Mouse (Mus musculus): ENCODE measurements around the gene Rer1. TPM values are rescaled to one million over a fixed set of nuclear protein-coding genes. Genes with fewer than 3 reads are reported as not detected.

Rer1 gene
- polyA plus RNA-seq, 1 experiment from 2014 or later = 211 TPM

GRCm38 (mm10) chr4:155069191-155069590 is 17.0 kb downstream of the Rer1 start:
- Histone ChIP-seq H3K9ac (ENCODE audit: low read depth, low read length) (no peak overlapping the region), H3K36me3 (ENCODE audit: control insufficient read depth, insufficient read depth, low read length) (peaks cover 30% of the 10 kb centered on the region), H3K4me1 (ENCODE audit: control insufficient read depth, insufficient read depth, low read length) (peaks cover 17% of the 10 kb centered on the region), H3K4me3 (ENCODE audit: low read length) (no peak overlapping the region), H3K27ac (ENCODE audit: low read length) (no peak overlapping the region; the same call in 1 of the 2 replicates), H3K4me2 (ENCODE audit: low read depth, low read length) (no peak overlapping the region), H3K9me3 (ENCODE audit: control insufficient read depth, low read length) (no peaks in the 10 kb centered on the region), H3K27me3 (replicated peaks; ENCODE audit: control insufficient read depth, insufficient read depth, low read length) (no peaks in the 10 kb centered on the region)
- ATAC-seq = no peak
- WGBS = 79% methylated on average over 6 of the region's 6 CpGs

DNA sequence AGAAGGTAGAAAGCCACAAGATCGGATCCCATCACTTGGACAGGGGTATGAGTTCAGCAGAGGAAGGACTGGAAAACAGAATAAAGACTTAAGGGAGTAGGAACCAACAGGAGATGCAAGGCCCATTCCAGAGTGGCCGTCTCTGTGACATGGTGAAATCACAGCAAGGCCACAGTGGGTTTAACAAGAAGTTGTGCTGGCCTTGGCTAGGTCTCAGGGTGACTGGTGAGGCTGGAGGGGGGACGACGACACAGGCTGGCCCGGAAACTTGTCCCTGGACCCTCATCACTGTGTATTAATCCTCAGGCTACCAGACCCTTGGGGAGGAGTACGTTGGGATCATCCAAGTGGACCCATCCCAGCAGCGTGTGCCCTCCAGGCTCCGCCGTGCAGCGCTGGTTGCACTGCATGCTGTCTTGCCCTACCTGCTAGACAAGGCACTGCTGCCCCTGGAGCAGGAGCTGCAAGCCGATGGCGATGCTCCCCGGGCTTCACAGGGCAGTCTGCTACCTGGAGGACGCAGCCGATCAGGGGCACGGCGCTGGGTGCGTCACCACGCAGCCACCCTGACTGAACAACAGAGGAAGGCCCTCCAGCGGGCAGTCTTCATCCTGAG is 17.7 kb downstream of the Rer1 start:
- peaks cover 23% of the 10 kb centered on the region for H3K36me3 ChIP-seq (ENCODE audit: control insufficient read depth, insufficient read depth, low read length)
- H3K4me1 ChIP-seq (ENCODE audit: control insufficient read depth, insufficient read depth, low read length) = peaks cover 17% of the 10 kb centered on the region
- H3K9ac ChIP-seq (ENCODE audit: low read depth, low read length) = peak overlapping the region; percentile 87
- no peaks in the 10 kb centered on the region for H3K27me3 ChIP-seq (replicated peaks; ENCODE audit: control insufficient read depth, insufficient read depth, low read length)
- H3K4me2 ChIP-seq (ENCODE audit: low read depth, low read length) = peak overlapping the region; percentile 68
- no peaks in the 10 kb centered on the region for H3K9me3 ChIP-seq (ENCODE audit: control insufficient read depth, low read length)
- ATAC-seq = no peak
- 91% methylated on average over 20 of the region's 20 CpGs for WGBS
- no peak overlapping the region for H3K27ac ChIP-seq (ENCODE audit: low read length)
- H3K4me3 ChIP-seq (ENCODE audit: low read length) = no peak overlapping the region

DNA sequence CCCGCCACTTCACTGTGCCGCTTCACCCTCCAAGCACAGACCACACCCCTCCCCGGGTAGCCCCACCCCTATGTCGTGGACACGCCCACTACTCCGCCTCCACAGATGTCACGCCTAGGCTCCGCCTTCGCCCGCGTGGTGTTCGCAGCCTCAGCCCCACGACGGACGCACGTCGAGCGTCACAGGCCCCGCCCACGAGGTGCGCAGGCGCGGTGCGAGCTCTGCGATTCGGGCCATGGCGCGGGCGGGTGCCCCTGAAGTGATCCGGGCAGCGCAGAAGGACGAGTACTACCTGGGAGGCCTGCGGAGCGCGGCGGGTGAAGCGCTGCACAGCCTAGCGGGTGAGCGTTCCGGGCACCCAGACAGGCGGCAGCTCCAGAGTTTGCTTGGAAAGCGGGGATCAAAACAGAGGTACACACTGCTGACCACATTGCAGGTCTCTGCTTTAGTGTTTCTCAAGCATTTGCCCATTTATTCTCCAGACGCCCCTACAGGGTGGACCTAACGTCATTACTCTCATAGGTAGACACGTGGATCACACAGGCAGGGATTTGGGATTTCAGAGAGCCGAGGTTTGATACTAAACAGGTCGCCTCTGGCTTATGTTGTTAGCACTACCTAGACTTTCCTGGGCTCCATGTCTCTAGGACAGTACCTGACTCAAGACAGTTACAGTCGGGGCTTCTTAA is 19.2 kb downstream of the Rer1 start, which contains the start of gene Pex10:
Gene Pex10 (plus strand): TSS at position 183 of the 689 bp plus-strand sequence.
- H3K4me1 ChIP-seq (ENCODE audit: control insufficient read depth, insufficient read depth, low read length) = peaks cover 17% of the 10 kb centered on the region
- H3K4me2 ChIP-seq (ENCODE audit: low read depth, low read length) = peak within 1 kb of the TSS; percentile 81
- H3K27ac ChIP-seq (ENCODE audit: low read length) = peak within 1 kb of the TSS; percentile 80
- peak; percentile 83 for ATAC-seq
- H3K27me3 ChIP-seq (replicated peaks; ENCODE audit: control insufficient read depth, insufficient read depth, low read length) = no peaks in the 10 kb centered on the region
- peak within 1 kb of the TSS; percentile 87 for H3K9ac ChIP-seq (ENCODE audit: low read depth, low read length)
- H3K4me3 ChIP-seq (ENCODE audit: low read length) = peak within 1 kb of the TSS; percentile 76
- WGBS = under 1% methylated on average over 48 of the region's 48 CpGs
- peaks cover 19% of the 10 kb centered on the region for H3K36me3 ChIP-seq (ENCODE audit: control insufficient read depth, insufficient read depth, low read length)
- H3K9me3 ChIP-seq (ENCODE audit: control insufficient read depth, low read length) = no peaks in the 10 kb centered on the region

DNA sequence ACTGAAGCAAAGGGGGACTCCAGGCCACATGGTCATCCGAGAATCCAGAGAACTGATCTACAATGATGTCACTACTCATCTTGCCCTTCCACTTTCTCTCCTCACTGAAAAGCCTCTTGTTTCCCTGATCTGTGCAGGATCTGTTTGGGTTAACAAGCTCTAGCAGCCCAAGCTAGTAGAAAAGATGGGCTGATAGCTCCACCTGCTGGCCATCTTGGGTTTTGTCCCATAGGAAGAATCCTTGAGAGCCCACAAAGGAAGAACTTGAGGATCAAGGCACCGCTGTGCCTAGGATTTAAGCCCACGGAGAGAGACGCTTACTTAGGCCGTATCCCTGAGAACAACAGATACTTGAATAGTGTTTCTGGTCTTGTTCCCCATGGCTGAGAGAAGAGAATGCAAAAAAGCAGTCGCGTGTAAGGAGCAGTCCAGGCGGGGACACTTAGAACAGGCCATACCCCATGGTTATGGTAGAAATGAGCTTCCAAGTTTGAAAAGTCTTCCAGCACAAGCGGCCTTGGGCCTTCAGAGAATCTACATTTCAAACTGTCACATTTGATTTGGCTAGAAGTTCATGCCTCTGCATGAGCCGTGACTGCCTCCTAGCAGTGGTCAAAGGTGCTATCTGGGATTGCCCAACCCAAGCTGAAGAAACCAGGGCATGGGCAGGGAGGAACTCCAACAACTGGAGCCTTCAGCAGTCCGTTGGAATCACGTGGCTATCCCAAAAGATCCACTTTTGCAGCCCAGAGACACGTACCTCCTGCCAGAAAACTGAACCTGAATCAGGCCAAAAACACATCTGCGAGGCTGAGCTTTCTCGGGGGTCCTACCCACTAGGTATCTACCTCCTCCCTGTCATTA is 20.0 kb downstream of the Rer1 start:
- peaks cover 17% of the 10 kb centered on the region for H3K4me1 ChIP-seq (ENCODE audit: control insufficient read depth, insufficient read depth, low read length)
- WGBS = 2% methylated on average over 15 of the region's 15 CpGs
- no peaks in the 10 kb centered on the region for H3K9me3 ChIP-seq (ENCODE audit: control insufficient read depth, low read length)
- peak overlapping the region; percentile 76 for H3K4me3 ChIP-seq (ENCODE audit: low read length)
- H3K27ac ChIP-seq (ENCODE audit: low read length) = peak overlapping the region; percentile 80
- no peaks in the 10 kb centered on the region for H3K27me3 ChIP-seq (replicated peaks; ENCODE audit: control insufficient read depth, insufficient read depth, low read length)
- H3K36me3 ChIP-seq (ENCODE audit: control insufficient read depth, insufficient read depth, low read length) = peaks cover 12% of the 10 kb centered on the region
- peak; percentile 68 for ATAC-seq
- H3K9ac ChIP-seq (ENCODE audit: low read depth, low read length) = peak overlapping the region; percentile 54
- H3K4me2 ChIP-seq (ENCODE audit: low read depth, low read length) = peak overlapping the region; percentile 81

- Histone ChIP-seq H3K27me3 (replicated peaks; ENCODE audit: control insufficient read depth, insufficient read depth, low read length) (no peaks in the 10 kb centered on the region), H3K4me3 (ENCODE audit: low read length) (peak overlapping the region; percentile 49), H3K9me3 (ENCODE audit: control insufficient read depth, low read length) (no peaks in the 10 kb centered on the region), H3K27ac (ENCODE audit: low read length) (peak overlapping the region; percentile 93), H3K36me3 (ENCODE audit: control insufficient read depth, insufficient read depth, low read length) (no peaks in the 10 kb centered on the region; the same call in 1 of the 2 replicates), H3K4me1 (ENCODE audit: control insufficient read depth, insufficient read depth, low read length) (peaks cover 20% of the 10 kb centered on the region), H3K9ac (ENCODE audit: low read depth, low read length) (peak overlapping the region; percentile 38; the same call in 1 of the 2 replicates), H3K4me2 (ENCODE audit: low read depth, low read length) (peak overlapping the region; percentile 54)
- ATAC-seq = peak; percentile 7; the same call in 1 of the 2 replicates
- WGBS = 45% methylated on average over 2 of the region's 2 CpGs
These were observed 21.7 kb downstream of the Rer1 start for GRCm38 (mm10) chr4:155064474-155064873.

GRCm38 (mm10) chr4:155063895-155064294 is 22.3 kb downstream of the Rer1 start:
- ATAC-seq = peak; percentile 80
- H3K4me3 ChIP-seq (ENCODE audit: low read length) = peak overlapping the region; percentile 49
- H3K9me3 ChIP-seq (ENCODE audit: control insufficient read depth, low read length) = no peaks in the 10 kb centered on the region
- H3K4me2 ChIP-seq (ENCODE audit: low read depth, low read length) = peak overlapping the region; percentile 54
- H3K27ac ChIP-seq (ENCODE audit: low read length) = peak overlapping the region; percentile 93
- H3K27me3 ChIP-seq (replicated peaks; ENCODE audit: control insufficient read depth, insufficient read depth, low read length) = no peaks in the 10 kb centered on the region
- peaks cover 20% of the 10 kb centered on the region for H3K4me1 ChIP-seq (ENCODE audit: control insufficient read depth, insufficient read depth, low read length)
- H3K36me3 ChIP-seq (ENCODE audit: control insufficient read depth, insufficient read depth, low read length) = no peaks in the 10 kb centered on the region; the same call in 1 of the 2 replicates
- H3K9ac ChIP-seq (ENCODE audit: low read depth, low read length) = peak overlapping the region; percentile 75
- 40% methylated on average over 3 of the region's 3 CpGs for WGBS

DNA sequence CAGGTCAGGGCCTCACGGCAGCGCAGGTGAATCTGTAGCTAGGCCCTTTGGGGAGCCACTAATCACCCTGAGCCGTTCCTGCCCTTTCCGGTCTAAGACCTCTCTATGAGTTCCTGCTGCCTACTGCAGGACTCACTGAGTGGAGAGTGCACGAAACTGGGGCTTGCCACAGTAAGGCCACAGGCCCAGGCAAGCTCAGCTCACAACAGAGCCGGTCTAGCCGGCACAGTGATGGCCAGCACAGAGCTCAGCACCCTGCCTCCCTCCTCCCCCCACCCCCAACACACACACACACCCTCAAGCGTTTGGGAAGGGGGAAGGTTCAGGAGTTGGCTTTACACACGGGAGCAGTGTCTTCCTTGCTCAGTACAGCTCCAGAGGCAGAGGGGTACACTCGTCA is 27.9 kb downstream of the Rer1 start:
- Histone ChIP-seq H3K9ac (ENCODE audit: low read depth, low read length) (no peak overlapping the region; the same call in 1 of the 2 replicates), H3K4me2 (ENCODE audit: low read depth, low read length) (no peak overlapping the region), H3K4me3 (ENCODE audit: low read length) (no peak overlapping the region), H3K27ac (ENCODE audit: low read length) (no peak overlapping the region), H3K36me3 (ENCODE audit: control insufficient read depth, insufficient read depth, low read length) (no peaks in the 10 kb centered on the region), H3K9me3 (ENCODE audit: control insufficient read depth, low read length) (no peaks in the 10 kb centered on the region), H3K4me1 (ENCODE audit: control insufficient read depth, insufficient read depth, low read length) (peaks cover 21% of the 10 kb centered on the region), H3K27me3 (replicated peaks; ENCODE audit: control insufficient read depth, insufficient read depth, low read length) (no peaks in the 10 kb centered on the region)
- no peak for ATAC-seq
- WGBS = 37% methylated on average over 10 of the region's 10 CpGs

GRCm38 (mm10) chr4:155056724-155057123 is 29.5 kb downstream of the Rer1 start, which contains the start of gene Plch2:
Gene Plch2, minus strand, starts transcription at chr4:155056784.
- H3K27me3 ChIP-seq (replicated peaks; ENCODE audit: control insufficient read depth, insufficient read depth, low read length) = no peaks in the 10 kb centered on the region
- no peak within 1 kb of the TSS for H3K4me3 ChIP-seq (ENCODE audit: low read length)
- no peaks in the 10 kb centered on the region for H3K9me3 ChIP-seq (ENCODE audit: control insufficient read depth, low read length)
- H3K4me2 ChIP-seq (ENCODE audit: low read depth, low read length) = no peak within 1 kb of the TSS
- H3K27ac ChIP-seq (ENCODE audit: low read length) = no peak within 1 kb of the TSS; the same call in 1 of the 2 replicates
- no peak within 1 kb of the TSS for H3K9ac ChIP-seq (ENCODE audit: low read depth, low read length)
- no peak for ATAC-seq
- no peaks in the 10 kb centered on the region for H3K36me3 ChIP-seq (ENCODE audit: control insufficient read depth, insufficient read depth, low read length)
- 70% methylated on average over 10 of the region's 10 CpGs for WGBS
- peaks cover 21% of the 10 kb centered on the region for H3K4me1 ChIP-seq (ENCODE audit: control insufficient read depth, insufficient read depth, low read length)

GRCm38 (mm10) chr4:155050116-155050515 is 36.1 kb downstream of the Rer1 start:
- H3K4me3 ChIP-seq (ENCODE audit: low read length) = no peak overlapping the region
- H3K9me3 ChIP-seq (ENCODE audit: control insufficient read depth, low read length) = no peaks in the 10 kb centered on the region
- WGBS = 72% methylated on average over 7 of the region's 7 CpGs
- peaks cover 1% of the 10 kb centered on the region; the same call in 1 of the 2 replicates for H3K27me3 ChIP-seq (replicated peaks; ENCODE audit: control insufficient read depth, insufficient read depth, low read length)
- no peak overlapping the region for H3K27ac ChIP-seq (ENCODE audit: low read length)
- H3K4me2 ChIP-seq (ENCODE audit: low read depth, low read length) = no peak overlapping the region
- ATAC-seq = no peak
- no peak overlapping the region for H3K9ac ChIP-seq (ENCODE audit: low read depth, low read length)
- no peaks in the 10 kb centered on the region for H3K36me3 ChIP-seq (ENCODE audit: control insufficient read depth, insufficient read depth, low read length)
- no peaks in the 10 kb centered on the region for H3K4me1 ChIP-seq (ENCODE audit: control insufficient read depth, insufficient read depth, low read length)
